Mouse (Mus musculus): ENCODE measurements at regions not wholly inside any gene's neighbourhood (a gene's known extent, or its start where the extent isn't known, plus 50 kb on each side); places are given as distances from the start of the nearest gene placed in this dataset.

- no peak for DNase-seq (ENCODE audit: low spot score)
These were observed 312.0 kb downstream of the Ptprc start for GRCm38 (mm10) chr1:137863506-137863905.

DNA sequence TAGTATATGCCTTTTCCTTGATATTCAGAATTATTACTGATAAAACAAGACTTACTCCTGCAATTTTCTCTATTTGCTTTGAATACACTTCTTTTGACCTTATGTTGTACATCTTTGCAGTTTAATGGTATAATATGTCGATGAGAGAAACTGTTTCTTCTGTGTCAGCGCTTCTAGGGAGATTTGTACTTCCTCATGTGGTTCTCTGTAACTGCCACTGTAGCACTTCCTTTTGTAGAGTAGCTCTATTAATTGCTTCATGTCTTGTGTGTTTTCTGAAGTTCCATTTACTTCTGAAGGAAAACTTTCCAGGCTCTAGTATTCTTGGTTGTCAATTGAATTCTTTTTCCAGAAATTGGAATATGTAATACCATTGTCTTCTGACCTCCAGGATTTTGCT, 323.2 kb downstream of the Ptprc start:
- no peak for DNase-seq (ENCODE audit: low spot score)

DNA sequence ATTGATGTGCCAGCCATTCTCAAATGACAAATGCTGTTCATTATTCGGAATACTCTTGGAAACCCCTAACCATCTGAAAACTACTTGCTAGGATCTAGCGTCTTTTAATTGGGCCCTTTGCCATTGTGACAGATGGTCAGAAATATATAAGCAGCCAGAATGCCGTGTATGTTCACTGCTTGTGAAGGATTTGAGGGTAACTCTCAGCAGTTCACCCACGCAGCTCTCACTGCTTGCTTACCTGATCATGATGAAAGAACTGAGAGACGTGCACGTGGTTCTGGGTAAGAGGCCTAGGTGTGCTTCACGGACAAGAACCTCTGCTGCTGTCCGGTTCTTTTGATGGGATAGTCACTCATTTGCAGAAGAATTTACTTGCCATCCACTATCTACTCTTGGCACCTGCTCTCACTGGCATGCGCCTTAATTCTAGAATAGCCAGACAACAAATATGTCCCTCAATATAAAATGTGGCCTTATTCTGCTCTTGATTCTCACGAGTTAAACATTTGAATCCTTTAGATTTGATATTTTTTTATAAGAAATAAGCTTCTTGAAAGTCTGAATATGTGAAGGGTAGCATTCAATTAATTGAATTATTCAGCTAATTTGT, 328.1 kb downstream of the Ptprc start:
- no peak for DNase-seq (ENCODE audit: low spot score)

- no peak for DNase-seq (ENCODE audit: low spot score)
These were observed 328.7 kb downstream of the Ptprc start for GRCm38 (mm10) chr1:137846857-137847256.

GRCm38 (mm10) chr1:137840531-137840930, 335.0 kb downstream of the Ptprc start:
- DNase-seq (ENCODE audit: low spot score), result no peak

DNA sequence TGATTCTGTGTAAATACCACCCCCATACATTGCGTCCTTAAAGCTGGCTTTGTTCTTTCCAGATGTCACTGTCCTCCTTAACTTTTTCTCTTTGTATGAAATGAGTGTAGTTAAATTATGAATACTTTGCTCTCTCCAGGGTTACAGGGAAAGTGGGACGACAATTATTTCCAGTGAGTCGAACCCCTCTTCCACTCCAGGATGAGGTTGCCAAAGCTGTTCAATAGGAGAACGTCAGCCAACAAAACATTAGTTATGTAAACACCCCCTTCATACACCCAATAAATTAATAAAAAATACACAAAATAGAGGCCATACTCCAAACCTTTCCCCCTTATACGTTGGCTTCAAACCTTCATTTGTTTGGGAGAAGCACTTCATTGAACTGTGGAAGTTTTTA, 335.8 kb downstream of the Ptprc start:
- no peak for DNase-seq (ENCODE audit: low spot score)

- no peak for DNase-seq (ENCODE audit: low spot score)
These were observed 336.2 kb downstream of the Ptprc start for GRCm38 (mm10) chr1:137839263-137839662.

GRCm38 (mm10) chr1:137838357-137838756, 337.2 kb downstream of the Ptprc start:
- DNase-seq (ENCODE audit: low spot score), result no peak

GRCm38 (mm10) chr1:137833535-137833934, 342.0 kb downstream of the Ptprc start:
- no peak for DNase-seq (ENCODE audit: low spot score)

DNA sequence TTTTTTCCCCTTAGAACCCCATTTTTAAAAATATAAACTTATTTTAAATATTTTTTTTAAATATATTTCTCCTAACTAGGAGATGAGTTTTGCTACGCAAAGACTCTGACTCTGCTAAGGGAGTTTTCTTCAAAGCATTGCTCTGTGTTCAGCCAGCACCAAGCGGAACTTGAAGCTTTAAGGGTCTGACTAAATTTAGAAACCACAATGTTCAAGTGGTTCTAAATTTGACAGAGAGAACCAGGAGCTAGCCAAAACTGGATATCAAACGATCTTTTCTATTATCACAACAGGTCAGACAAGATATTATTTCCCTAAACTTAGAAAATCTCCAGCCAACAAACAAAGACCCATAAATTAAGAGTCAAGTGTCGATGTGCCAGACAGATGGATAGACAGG, 344.2 kb downstream of the Ptprc start:
- no peak for DNase-seq (ENCODE audit: low spot score)

DNA sequence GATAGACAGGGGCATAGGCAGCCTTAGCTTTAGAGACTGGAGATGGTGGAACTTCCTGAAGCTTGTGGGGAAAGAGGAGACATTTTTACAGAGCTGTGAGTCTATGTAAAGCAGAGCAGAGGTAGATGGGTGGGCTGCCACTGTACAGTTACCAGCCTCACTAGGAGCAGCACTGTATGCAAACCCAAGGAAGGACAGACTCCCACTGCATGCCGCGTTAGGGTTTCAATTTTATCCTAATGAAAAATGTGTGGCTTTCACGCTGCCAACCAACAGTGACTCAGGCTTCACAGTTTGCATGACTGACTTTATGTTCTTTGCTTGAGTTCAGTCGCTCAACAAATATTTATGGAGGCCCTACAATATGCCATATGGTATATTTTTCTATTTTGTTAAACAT, 348.1 kb downstream of the Ptprc start:
- DNase-seq (ENCODE audit: low spot score), result no peak

GRCm38 (mm10) chr1:137815401-137815888, 360.1 kb downstream of the Ptprc start:
- no peak for DNase-seq (ENCODE audit: low spot score)

- no peak for DNase-seq (ENCODE audit: low spot score)
These were observed 361.0 kb downstream of the Ptprc start for GRCm38 (mm10) chr1:137814556-137814955.

DNA sequence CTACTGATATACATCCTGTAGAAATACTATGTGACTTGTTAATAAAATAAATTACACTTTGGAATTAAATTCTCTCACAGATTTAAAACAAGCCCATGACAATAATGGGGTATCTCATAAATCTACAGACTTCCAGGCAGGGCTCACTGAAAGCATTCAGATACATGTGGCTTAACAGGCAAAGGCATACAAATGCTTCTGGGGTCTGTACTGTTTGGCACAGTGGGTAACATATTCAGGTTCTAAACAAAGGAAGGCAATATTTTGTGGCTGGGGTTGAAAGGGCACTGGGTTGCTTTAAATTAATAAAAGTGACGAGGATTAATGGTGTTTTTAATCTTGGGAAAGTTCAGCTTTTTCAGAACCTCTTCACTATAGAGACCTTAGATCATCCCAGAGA, 361.8 kb downstream of the Ptprc start:
- DNase-seq (ENCODE audit: low spot score), result no peak

DNA sequence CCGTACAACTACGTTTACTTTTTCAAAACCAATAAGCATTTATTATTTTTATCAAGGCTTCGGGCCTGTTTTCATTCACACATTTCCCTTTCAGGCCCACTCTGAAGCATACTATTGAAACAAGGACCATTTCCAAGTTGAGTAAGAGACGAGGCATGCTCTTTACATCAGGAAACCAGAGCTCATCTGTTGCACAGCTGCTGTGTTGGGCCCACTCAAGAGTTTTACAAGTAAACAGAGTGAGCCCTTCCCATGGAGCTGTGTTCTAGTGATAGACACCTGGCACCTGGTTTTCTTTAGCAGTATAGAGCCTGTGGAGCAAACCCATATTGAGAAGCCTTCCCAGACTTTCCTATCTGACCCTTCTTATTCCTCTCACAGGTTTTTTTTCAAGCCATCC, 363.5 kb downstream of the Ptprc start:
- DNase-seq (ENCODE audit: low spot score), result no peak

DNA sequence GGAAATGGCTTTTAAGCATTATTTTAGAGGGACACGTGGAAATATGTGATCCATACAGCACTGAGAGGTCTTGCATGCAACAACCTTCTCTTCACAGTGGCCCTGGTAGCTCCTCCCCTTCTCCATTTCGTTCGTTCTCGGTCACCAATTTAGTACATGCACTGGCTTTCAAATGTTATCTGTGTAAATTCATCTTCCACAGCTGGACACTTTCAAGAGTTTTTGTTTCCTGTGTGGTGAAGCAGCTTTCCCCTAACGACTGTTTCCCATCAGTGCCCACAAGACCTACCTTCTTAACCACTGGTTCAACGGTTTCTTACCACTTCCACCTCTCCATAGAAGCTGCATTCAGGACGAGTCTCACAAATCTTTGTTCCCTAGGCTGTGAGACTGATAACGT, 368.8 kb downstream of the Ptprc start:
- DNase-seq (ENCODE audit: low spot score), result no peak

- no peak for DNase-seq (ENCODE audit: low spot score)
These were observed 369.3 kb downstream of the Ptprc start for GRCm38 (mm10) chr1:137806252-137806651.

DNA sequence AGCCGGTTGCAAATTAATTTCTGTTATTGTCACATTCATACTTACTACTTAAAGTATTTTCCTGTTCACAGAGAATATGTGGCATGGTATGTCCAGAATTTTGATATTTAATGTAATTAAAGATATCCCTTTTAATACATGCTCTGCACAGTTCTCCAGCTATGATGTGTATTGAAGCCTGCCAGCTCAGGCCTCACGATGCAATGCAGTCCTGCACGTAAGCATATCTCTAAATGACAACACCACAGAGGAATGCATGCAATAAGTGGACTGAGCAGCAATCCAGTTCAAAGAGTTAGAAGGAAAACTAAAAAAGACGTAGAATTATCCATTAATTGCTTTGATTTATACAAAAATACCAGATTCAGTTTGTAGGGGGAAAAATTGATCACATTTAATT, 373.4 kb downstream of the Ptprc start:
- no peak for DNase-seq (ENCODE audit: low spot score)

GRCm38 (mm10) chr1:137800752-137801151, 374.8 kb downstream of the Ptprc start:
- no peak for DNase-seq (ENCODE audit: low spot score)

GRCm38 (mm10) chr1:137788789-137789188, 386.7 kb downstream of the Ptprc start:
- DNase-seq (ENCODE audit: low spot score), result no peak

- DNase-seq (ENCODE audit: low spot score), result no peak
These were observed 388.9 kb downstream of the Ptprc start for GRCm38 (mm10) chr1:137786653-137787052.

- DNase-seq (ENCODE audit: low spot score), result no peak
These were observed 400.9 kb downstream of the Ptprc start for GRCm38 (mm10) chr1:137774586-137774985.

GRCm38 (mm10) chr1:137760797-137761196, 414.7 kb downstream of the Ptprc start:
- no peak for DNase-seq (ENCODE audit: low spot score)

GRCm38 (mm10) chr1:137751446-137751961, 424.0 kb downstream of the Ptprc start:
- DNase-seq (ENCODE audit: low spot score), result no peak
